Mouse (Mus musculus): ENCODE measurements around the gene Tfpi.

GRCm38 (mm10) chr2:84487705-84488291 is 11.2 kb upstream of the Tfpi start:
- TF ChIP-seq CTCF (IDR thresholded peaks at IDR 0.05) (no peak), EP300 (IDR thresholded peaks at IDR 0.05) (no peak)

All from lung, postnatal 0 days (tissue).